Mouse (Mus musculus) neural tube, embryonic 13.5 days (tissue): Measurements from ENCODE around the gene Olfr49. TPM values are rescaled to one million over a fixed set of nuclear protein-coding genes. Genes with fewer than 3 reads are reported as not detected.
A peak's percentile ranks its signal among the peaks of the same experiment; 100 is the strongest.

Experiments used
- ATAC-seq: fragments of 200-750 bp; cut with Nextera tagmentation; 2 replicates; pipeline ENCODE4 v1.8.0; 2017; ENCODE audit warnings: low read depth, mild to moderate bottlenecking, moderate TSS enrichment, moderate library complexity
- H3K27ac ChIP-seq: fragments of 300-500 bp; sonication (generic); replicated peaks from 2 replicates; pipeline ENCODE4 v1.5.1; 2015; ENCODE audit warnings: moderate library complexity, mild to moderate bottlenecking, inconsistent platforms
- H3K27me3 ChIP-seq: fragments of 300-500 bp; sonication (generic); 2 replicates; pipeline ENCODE4 v1.6.1; 2015; ENCODE audit warnings: mild to moderate bottlenecking, inconsistent platforms
- H3K36me3 ChIP-seq: fragments of 300-500 bp; sonication (generic); 2 replicates; pipeline ENCODE4 v1.6.1; 2015; ENCODE audit warnings: mild to moderate bottlenecking, inconsistent platforms
- H3K4me1 ChIP-seq: fragments of 300-500 bp; sonication (generic); replicated peaks from 2 replicates; pipeline ENCODE4 v1.6.1; 2015; ENCODE audit warnings: inconsistent platforms
- H3K4me2 ChIP-seq: fragments of 300-500 bp; sonication (generic); 2 replicates; pipeline ENCODE4 v1.6.1; 2015; ENCODE audit warnings: inconsistent platforms, mild to moderate bottlenecking, moderate library complexity
- H3K4me3 ChIP-seq: fragments of 300-500 bp; sonication (generic); 2 replicates; pipeline ENCODE4 v1.5.1; 2015; ENCODE audit warnings: mild to moderate bottlenecking, inconsistent platforms
- H3K9ac ChIP-seq: fragments of 300-500 bp; sonication (generic); 2 replicates; pipeline ENCODE4 v1.6.1; 2015; ENCODE audit warnings: moderate library complexity, mild to moderate bottlenecking, inconsistent platforms
- H3K9me3 ChIP-seq: fragments of 300-500 bp; sonication (generic); 2 replicates; pipeline ENCODE4 v1.6.1; 2016; ENCODE audit warnings: inconsistent platforms
- WGBS: fragments of 180-500 bp; shearing (Covaris S2); methylation state at CpG from one replicate; pipeline ENCODE4 v1.1.7; 2015; 5-methylcytosine and 5-hydroxymethylcytosine counted together
- polyA plus RNA-seq: library from polyadenylated mRNA; unstranded; fragments of >200 nt; fragmentation: Nextera tagmentation; extraction: Ambion mirVana; gene quantifications from 2 replicates; pipeline ENCODE4 v1.2.1, GENCODE M21; 2015

The Olfr49 gene
- polyA plus RNA-seq, result not detected in 2 replicates

DNA sequence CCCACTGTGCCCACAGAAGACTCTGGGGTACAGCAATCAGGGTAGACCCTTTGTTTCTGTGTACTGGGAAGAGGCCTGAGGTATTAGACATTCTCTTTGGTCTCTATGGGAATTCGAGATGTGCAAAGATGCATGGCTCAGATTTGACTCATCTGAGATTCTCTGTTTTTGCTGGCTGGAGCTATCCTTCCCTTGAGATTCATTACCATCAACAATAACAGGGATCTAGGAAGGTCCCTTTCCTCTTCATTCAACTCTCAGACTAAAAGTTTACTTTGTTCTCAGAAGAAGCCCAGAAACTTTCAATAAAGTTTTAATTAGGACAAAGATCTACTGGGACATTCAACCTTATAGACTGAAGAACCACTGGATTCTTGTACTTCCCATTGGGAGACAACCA lies at the start of gene Olfr49:
Olfr49 (minus strand) TSS at position 101 of the 400 bp plus-strand sequence.
- no peaks in the 10 kb centered on the region for H3K4me1 ChIP-seq
- H3K9ac ChIP-seq, result no peak within 1 kb of the TSS
- H3K4me2 ChIP-seq, result no peak within 1 kb of the TSS
- H3K27me3 ChIP-seq, result no peaks in the 10 kb centered on the region; the same call in 1 of the 2 replicates
- no peak within 1 kb of the TSS for H3K4me3 ChIP-seq
- no peaks in the 10 kb centered on the region for H3K9me3 ChIP-seq
- no peaks in the 10 kb centered on the region for H3K36me3 ChIP-seq
- no peak within 1 kb of the TSS for H3K27ac ChIP-seq
- ATAC-seq, result no peak
- WGBS, result 79% methylated on average over 1 of the region's 1 CpGs

GRCm38 (mm10) chr14:54333452-54334189 lies 48.9 kb upstream of the Olfr49 start:
- H3K27ac ChIP-seq, result peak overlapping the region; percentile 64; the same call in 1 of the 2 replicates
- no peaks in the 10 kb centered on the region for H3K27me3 ChIP-seq
- no peak for ATAC-seq
- 77% methylated on average over 8 of the region's 8 CpGs for WGBS
- H3K9ac ChIP-seq, result no peak overlapping the region
- no peak overlapping the region for H3K4me2 ChIP-seq
- no peaks in the 10 kb centered on the region for H3K9me3 ChIP-seq
- no peak overlapping the region for H3K4me3 ChIP-seq
- peaks cover 2% of the 10 kb centered on the region; the same call in 1 of the 2 replicates for H3K4me1 ChIP-seq
- no peaks in the 10 kb centered on the region for H3K36me3 ChIP-seq

DNA sequence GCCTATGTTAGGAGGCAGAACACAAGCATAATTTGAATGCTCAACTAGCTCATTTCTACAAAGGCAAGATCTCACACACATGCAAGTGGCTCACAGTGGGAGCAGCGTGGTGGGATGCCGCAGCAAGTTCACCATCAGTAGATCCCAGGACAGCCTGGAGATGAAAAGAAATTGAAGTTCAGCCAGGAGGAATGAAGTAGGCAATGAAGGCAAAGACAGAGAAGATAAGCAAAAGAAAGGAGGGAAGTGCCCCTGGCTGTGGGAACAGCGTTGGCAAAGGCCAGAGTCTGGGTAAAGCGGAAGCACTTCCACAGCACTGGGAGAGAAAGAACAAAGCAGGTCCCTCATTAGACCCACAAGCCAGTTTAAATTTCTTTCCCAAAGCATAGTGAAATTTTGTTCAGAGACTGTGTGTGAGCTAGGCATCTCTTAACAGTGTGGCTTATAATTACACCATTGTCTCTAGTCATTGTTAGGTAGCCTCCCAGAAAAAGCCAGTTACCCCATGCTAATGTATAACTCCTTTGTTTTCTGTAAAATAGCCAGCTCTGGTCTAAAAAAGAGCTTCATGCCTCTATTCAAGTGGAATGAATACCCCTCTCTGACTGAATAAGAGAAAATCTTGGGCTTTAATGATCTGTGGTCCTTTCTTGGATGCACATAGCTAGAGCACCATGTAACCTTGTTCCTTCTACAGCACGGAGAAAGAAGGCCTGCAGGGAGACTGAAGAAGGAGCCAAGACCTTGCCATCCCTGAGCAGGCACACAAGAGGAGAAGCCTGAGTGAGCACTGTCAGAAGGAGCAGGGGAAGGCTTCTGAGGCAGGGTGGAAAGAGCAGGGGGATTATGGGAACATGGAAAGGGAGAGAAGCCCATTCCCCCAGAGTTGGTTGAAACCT lies 47.7 kb upstream of the Olfr49 start:
- no peaks in the 10 kb centered on the region for H3K9me3 ChIP-seq
- H3K27me3 ChIP-seq, result no peaks in the 10 kb centered on the region
- H3K9ac ChIP-seq, result no peak overlapping the region
- H3K36me3 ChIP-seq, result no peaks in the 10 kb centered on the region
- no peak overlapping the region for H3K4me3 ChIP-seq
- H3K4me2 ChIP-seq, result no peak overlapping the region
- peak overlapping the region; percentile 64 for H3K27ac ChIP-seq
- 37% methylated on average over 5 of the region's 5 CpGs for WGBS
- H3K4me1 ChIP-seq, result peaks cover 2% of the 10 kb centered on the region; the same call in 1 of the 2 replicates
- no peak; the same call in 1 of the 2 replicates for ATAC-seq

DNA sequence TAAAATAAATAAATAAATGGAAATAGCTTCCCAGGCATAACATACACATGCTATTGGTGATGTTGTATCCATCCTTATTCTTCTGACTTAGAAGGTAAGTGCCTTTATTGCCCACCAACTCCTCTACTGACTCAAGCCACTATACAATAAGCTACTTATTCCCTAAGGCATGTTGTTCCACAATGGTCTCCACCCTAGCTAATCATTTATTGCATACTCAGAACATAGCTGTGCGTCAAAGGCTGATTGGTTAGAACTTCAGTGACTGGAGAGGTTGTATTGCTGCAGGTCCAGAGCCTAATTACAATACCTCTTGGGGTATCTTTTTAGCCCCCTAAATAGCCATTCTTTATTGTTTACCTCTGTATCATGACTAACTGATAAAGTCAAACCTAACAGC lies 46.4 kb upstream of the Olfr49 start:
- WGBS, result 81% methylated on average over 1 of the region's 1 CpGs

DNA sequence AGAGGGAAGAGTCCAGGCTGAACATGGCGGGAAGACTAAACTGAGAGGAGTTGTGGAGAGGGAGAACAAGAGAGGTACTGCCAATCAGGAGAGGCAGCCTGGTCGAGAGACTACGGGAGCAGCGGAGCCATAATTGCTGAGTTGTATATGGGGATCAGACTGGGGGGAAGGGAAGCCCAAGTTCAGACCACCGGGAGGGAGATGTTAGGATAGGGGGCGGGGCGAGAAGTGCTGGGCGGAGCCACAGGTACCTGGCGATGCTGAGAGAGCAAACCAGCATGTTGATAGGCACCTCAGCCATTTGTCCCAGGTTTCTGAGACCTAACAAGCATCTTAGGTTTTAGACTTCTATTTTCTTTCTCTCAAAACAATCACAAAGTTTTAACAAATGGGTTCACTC lies 44.5 kb upstream of the Olfr49 start:
- H3K27me3 ChIP-seq, result no peaks in the 10 kb centered on the region
- H3K9ac ChIP-seq, result no peak overlapping the region
- no peak for ATAC-seq
- H3K4me3 ChIP-seq, result no peak overlapping the region
- peaks cover 2% of the 10 kb centered on the region; the same call in 1 of the 2 replicates for H3K4me1 ChIP-seq
- no peaks in the 10 kb centered on the region for H3K36me3 ChIP-seq
- no peaks in the 10 kb centered on the region; the same call in 1 of the 2 replicates for H3K9me3 ChIP-seq
- H3K4me2 ChIP-seq, result no peak overlapping the region
- WGBS, result 61% methylated on average over 9 of the region's 9 CpGs
- H3K27ac ChIP-seq, result no peak overlapping the region

More for the DNA sequence above, 46.4 kb upstream of the Olfr49 start:
- Histone ChIP-seq H3K36me3 (no peaks in the 10 kb centered on the region), H3K4me3 (no peak overlapping the region), H3K9me3 (no peaks in the 10 kb centered on the region), H3K27ac (no peak overlapping the region), H3K9ac (no peak overlapping the region), H3K4me1 (peaks cover 2% of the 10 kb centered on the region; the same call in 1 of the 2 replicates), H3K27me3 (no peaks in the 10 kb centered on the region), H3K4me2 (no peak overlapping the region)
- ATAC-seq, result no peak

GRCm38 (mm10) chr14:54328548-54328947 lies 43.8 kb upstream of the Olfr49 start:
- Histone ChIP-seq H3K4me1 (peaks cover 2% of the 10 kb centered on the region; the same call in 1 of the 2 replicates), H3K4me3 (no peak overlapping the region), H3K9ac (no peak overlapping the region), H3K4me2 (no peak overlapping the region), H3K27me3 (no peaks in the 10 kb centered on the region), H3K36me3 (no peaks in the 10 kb centered on the region), H3K9me3 (no peaks in the 10 kb centered on the region; the same call in 1 of the 2 replicates), H3K27ac (no peak overlapping the region)
- 92% methylated on average over 2 of the region's 2 CpGs for WGBS
- no peak for ATAC-seq

GRCm38 (mm10) chr14:54324486-54324885 lies 39.7 kb upstream of the Olfr49 start:
- Histone ChIP-seq H3K4me1 (no peaks in the 10 kb centered on the region), H3K36me3 (no peaks in the 10 kb centered on the region), H3K4me2 (no peak overlapping the region), H3K27me3 (no peaks in the 10 kb centered on the region), H3K4me3 (no peak overlapping the region), H3K27ac (no peak overlapping the region), H3K9ac (no peak overlapping the region), H3K9me3 (peaks cover under 1% of the 10 kb centered on the region; the same call in 1 of the 2 replicates)
- no peak for ATAC-seq
- 81% methylated on average over 5 of the region's 5 CpGs for WGBS

DNA sequence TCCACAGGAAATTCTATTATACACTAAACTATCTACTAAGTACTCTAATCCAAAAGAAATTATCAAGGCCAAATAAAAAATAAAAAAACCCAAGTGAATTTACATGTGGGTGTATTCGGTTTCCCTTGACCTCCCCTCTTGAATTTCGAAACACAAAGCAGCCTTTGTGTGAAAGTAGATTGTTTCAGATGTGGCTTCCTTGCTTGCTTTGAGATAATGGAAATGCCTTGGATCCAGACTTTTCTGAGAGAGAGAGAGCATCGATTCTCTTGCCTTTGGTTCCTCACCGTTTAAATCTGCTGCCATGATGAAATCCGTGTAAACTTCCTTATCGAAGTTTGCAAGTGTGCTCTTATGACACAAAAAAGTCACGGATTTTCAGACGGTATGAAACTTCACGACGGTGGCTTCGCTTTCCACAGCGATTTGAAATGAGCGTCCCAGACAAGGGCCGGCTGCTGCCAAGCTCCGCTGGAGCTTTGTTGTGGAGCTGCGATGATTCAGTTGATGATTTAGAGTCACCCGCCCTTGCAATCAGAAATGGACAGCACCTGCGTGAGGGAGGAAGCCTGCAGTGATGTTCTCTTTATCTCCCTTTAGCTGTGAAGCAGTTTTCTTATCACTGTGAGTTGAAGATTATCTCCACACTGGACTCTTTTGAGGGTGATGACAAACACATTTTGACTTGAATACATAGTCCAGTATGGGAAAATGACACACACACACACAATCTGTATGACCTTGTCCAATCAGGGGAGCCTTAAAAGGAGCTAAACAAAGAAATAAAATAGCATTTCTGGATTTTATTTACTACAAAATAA lies 37.0 kb upstream of the Olfr49 start:
- Histone ChIP-seq H3K27ac (no peak overlapping the region), H3K4me1 (no peaks in the 10 kb centered on the region), H3K9ac (no peak overlapping the region), H3K4me2 (no peak overlapping the region), H3K36me3 (no peaks in the 10 kb centered on the region), H3K27me3 (no peaks in the 10 kb centered on the region), H3K4me3 (no peak overlapping the region), H3K9me3 (peaks cover 5% of the 10 kb centered on the region; the same call in 1 of the 2 replicates)
- ATAC-seq, result no peak
- 65% methylated on average over 18 of the region's 18 CpGs for WGBS

- no peak overlapping the region for H3K9ac ChIP-seq
- no peak for ATAC-seq
- H3K4me3 ChIP-seq, result no peak overlapping the region
- H3K27ac ChIP-seq, result no peak overlapping the region
- H3K27me3 ChIP-seq, result no peaks in the 10 kb centered on the region
- 43% methylated on average over 3 of the region's 3 CpGs for WGBS
- no peaks in the 10 kb centered on the region for H3K36me3 ChIP-seq
- no peaks in the 10 kb centered on the region for H3K9me3 ChIP-seq
- H3K4me2 ChIP-seq, result no peak overlapping the region
- no peaks in the 10 kb centered on the region; the same call in 1 of the 2 replicates for H3K4me1 ChIP-seq
Observed at GRCm38 (mm10) chr14:54311763-54312162, 27.0 kb upstream of the Olfr49 start.

DNA sequence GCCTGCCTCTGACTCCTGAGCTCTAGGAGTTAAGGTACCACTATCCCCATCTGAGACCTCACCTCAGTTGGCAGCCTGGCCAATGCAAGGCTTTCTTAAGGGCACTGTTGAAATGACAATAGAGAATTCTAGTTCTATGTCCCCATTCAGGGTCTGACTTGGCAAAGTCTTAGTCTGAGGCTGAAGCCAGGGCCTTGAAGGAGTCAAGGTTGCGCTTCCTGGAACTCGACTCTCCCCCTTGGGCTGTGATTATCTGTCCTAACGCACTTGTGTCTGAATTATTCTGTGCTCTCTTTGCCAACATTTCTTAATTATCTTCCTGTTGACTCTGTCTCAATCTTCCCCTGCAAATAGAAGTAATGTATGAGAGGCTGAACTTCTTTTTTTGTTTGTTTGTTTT lies 15.9 kb upstream of the Olfr49 start:
- H3K4me2 ChIP-seq, result no peak overlapping the region
- no peak for ATAC-seq
- H3K4me3 ChIP-seq, result no peak overlapping the region
- WGBS, result 94% methylated on average over 3 of the region's 3 CpGs
- 0 out of 2 replicates have a peak, but pooled peaks cover 5% of the 10 kb centered on the region for H3K9me3 ChIP-seq
- H3K27ac ChIP-seq, result no peak overlapping the region
- no peaks in the 10 kb centered on the region for H3K4me1 ChIP-seq
- no peaks in the 10 kb centered on the region for H3K36me3 ChIP-seq
- H3K27me3 ChIP-seq, result no peaks in the 10 kb centered on the region
- H3K9ac ChIP-seq, result no peak overlapping the region

- Histone ChIP-seq H3K4me2 (no peak overlapping the region), H3K9me3 (0 out of 2 replicates have a peak, but pooled peaks cover 5% of the 10 kb centered on the region), H3K27ac (no peak overlapping the region), H3K4me3 (no peak overlapping the region), H3K9ac (no peak overlapping the region), H3K27me3 (no peaks in the 10 kb centered on the region), H3K4me1 (no peaks in the 10 kb centered on the region), H3K36me3 (no peaks in the 10 kb centered on the region)
- no peak for ATAC-seq
- WGBS, result 89% methylated on average over 5 of the region's 5 CpGs
Observed at GRCm38 (mm10) chr14:54300136-54300535, 15.4 kb upstream of the Olfr49 start.
